Mouse (Mus musculus) kidney, embryonic 16.5 days (tissue): Measurements from ENCODE around the gene Lekr1. TPM values are rescaled to one million over a fixed set of nuclear protein-coding genes. Genes with fewer than 3 reads are reported as not detected.
A peak's percentile ranks its signal among the peaks of the same experiment; 100 is the strongest.

ENCODE experiments used
- ATAC-seq: fragments of 200-750 bp; cut with Nextera tagmentation; 2 replicates; pipeline ENCODE4 v1.8.0; 2017; ENCODE audit warnings: moderate TSS enrichment; ENCODE audit not compliant: low FRiP score, low TSS enrichment
- H3K27ac ChIP-seq: fragments of 300-500 bp; sonication (generic); 2 replicates; pipeline ENCODE4 v1.5.1; 2014; ENCODE audit warnings: low read length
- H3K27me3 ChIP-seq: fragments of 300-500 bp; sonication (generic); 2 replicates; pipeline ENCODE4 v1.6.1; 2014; ENCODE audit warnings: low read length, control low read depth, mixed read lengths; ENCODE audit not compliant: insufficient read depth
- H3K36me3 ChIP-seq: fragments of 300-500 bp; sonication (generic); 2 replicates; pipeline ENCODE4 v1.6.1; 2014; ENCODE audit warnings: low read length, control low read depth, mixed read lengths; ENCODE audit not compliant: insufficient read depth
- H3K4me1 ChIP-seq: fragments of 300-500 bp; sonication (generic); 2 replicates; pipeline ENCODE4 v1.6.1; 2014; ENCODE audit warnings: low read length, control low read depth, mixed read lengths; ENCODE audit not compliant: insufficient read depth
- H3K4me2 ChIP-seq: fragments of 300-500 bp; sonication (generic); replicated peaks from 2 replicates; pipeline ENCODE4 v1.6.1; 2014; ENCODE audit warnings: low read depth, low read length
- H3K4me3 ChIP-seq: fragments of 300-500 bp; sonication (generic); 2 replicates; pipeline ENCODE4 v1.5.1; 2014; ENCODE audit warnings: mild to moderate bottlenecking, low read length
- H3K9ac ChIP-seq: fragments of 300-500 bp; sonication (generic); replicated peaks from 2 replicates; pipeline ENCODE4 v1.6.1; 2014; ENCODE audit warnings: low read length
- H3K9me3 ChIP-seq: fragments of 300-500 bp; sonication (generic); 2 replicates; pipeline ENCODE4 v1.6.1; 2016; ENCODE audit warnings: low read length, control low read depth
- WGBS: fragments of 180-500 bp; shearing (Covaris S2); extraction: QIAGEN DNeasy Blood & Tissue Kit; methylation state at CpG from one replicate; pipeline ENCODE4 v1.1.7; 2014; 5-methylcytosine and 5-hydroxymethylcytosine counted together
- polyA plus RNA-seq: library from polyadenylated mRNA; unstranded; fragments of >200 nt; fragmentation: Nextera tagmentation; extraction: Ambion mirVana; gene quantifications from 2 replicates; pipeline ENCODE4 v1.2.1, GENCODE M21; 2015

Lekr1 gene
- polyA plus RNA-seq, 1 experiment from 2014 or later = 7.7 TPM

DNA sequence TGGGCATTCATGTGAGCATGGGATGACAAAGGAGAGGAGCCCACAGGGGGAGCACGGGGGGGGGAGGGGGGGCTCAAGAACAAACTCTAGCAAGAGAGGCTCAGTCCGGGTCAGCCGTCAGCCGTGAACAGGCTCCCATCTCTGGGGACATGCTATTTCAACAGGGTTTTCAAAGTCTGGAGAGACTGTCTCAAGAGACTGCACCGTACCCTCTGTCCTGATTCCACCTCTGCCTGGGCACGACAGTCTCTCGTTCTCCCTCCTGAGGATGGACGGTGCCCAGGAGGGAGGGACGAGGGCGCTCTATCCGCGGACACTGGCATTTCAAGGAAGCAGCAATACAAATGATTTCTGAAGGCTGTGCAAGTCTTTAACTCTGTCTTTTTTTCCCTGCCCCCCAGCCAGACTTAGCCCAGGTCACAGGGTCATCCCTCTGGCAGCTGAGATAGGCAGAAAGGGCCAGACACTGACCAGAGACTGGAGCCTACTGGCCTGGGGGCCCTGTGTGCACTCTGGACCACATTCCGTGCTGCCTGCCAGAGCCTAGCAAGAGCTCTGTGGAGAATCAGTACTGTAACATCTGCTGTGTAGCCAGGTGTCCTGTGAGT lies 192.8 kb downstream of the Lekr1 start:
- Histone ChIP-seq H3K4me1 (peaks cover 34% of the 10 kb centered on the region), H3K4me3 (no peak overlapping the region), H3K27me3 (no peaks in the 10 kb centered on the region), H3K9ac (no peak overlapping the region; the same call in 1 of the 2 replicates), H3K9me3 (no peaks in the 10 kb centered on the region), H3K36me3 (no peaks in the 10 kb centered on the region), H3K4me2 (peak overlapping the region; percentile 33), H3K27ac (no peak overlapping the region)
- 0 out of 2 replicates have a peak, but pooled peaks have one; percentile 30 for ATAC-seq
- WGBS = 30% methylated on average over 13 of the region's 13 CpGs

DNA sequence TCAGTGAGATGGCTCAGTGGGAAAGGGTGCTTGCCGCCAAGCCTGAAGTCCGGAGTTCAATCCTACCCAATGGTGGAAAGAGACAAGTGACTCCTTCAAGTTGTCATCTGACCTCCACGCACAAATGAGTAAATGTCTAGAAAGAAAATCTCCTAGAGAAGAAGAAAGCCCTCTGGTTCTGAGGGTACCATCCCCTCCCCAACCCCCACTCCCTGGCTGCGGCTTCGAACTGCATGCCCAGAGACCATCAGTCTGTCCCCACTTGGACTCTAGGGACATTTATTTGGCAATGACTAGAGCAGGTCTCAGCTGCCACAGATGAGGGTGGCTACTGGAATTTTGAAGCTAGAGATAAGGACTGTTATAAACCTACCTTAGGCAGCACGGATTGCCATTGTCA lies 193.7 kb downstream of the Lekr1 start:
- no peaks in the 10 kb centered on the region for H3K27me3 ChIP-seq
- no peak overlapping the region for H3K4me2 ChIP-seq
- H3K36me3 ChIP-seq = no peaks in the 10 kb centered on the region
- no peak for ATAC-seq
- no peaks in the 10 kb centered on the region for H3K9me3 ChIP-seq
- 91% methylated on average over 6 of the region's 6 CpGs for WGBS
- no peak overlapping the region for H3K27ac ChIP-seq
- H3K4me3 ChIP-seq = no peak overlapping the region
- peaks cover 34% of the 10 kb centered on the region for H3K4me1 ChIP-seq
- no peak overlapping the region for H3K9ac ChIP-seq

DNA sequence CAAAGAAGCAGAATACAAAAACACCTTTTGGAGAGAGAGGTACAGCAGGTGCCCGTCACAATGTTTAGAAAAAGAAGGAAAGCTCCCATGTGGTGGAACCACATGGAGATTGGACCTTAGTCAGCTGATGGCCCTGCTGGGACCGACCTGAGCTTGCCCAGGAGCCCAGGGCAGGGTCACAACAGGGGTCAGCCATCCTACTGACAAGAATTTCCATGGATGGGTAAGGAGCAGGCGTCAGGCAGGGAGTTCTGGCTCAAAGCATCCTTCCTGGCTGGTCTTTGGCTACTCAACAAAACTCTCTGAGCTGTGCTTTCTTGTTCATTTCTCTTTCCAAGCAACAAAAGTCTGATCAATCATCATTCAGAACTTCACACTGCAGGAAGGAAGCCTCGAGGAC lies 194.9 kb downstream of the Lekr1 start:
- 0 out of 2 replicates have a peak overlapping the region, but pooled peaks have one; percentile 40 for H3K27ac ChIP-seq
- ATAC-seq = no peak
- peaks cover 34% of the 10 kb centered on the region for H3K4me1 ChIP-seq
- no peak overlapping the region for H3K4me2 ChIP-seq
- no peaks in the 10 kb centered on the region for H3K36me3 ChIP-seq
- no peaks in the 10 kb centered on the region for H3K9me3 ChIP-seq
- H3K27me3 ChIP-seq = no peaks in the 10 kb centered on the region
- H3K4me3 ChIP-seq = no peak overlapping the region
- 37% methylated on average over 4 of the region's 4 CpGs for WGBS
- H3K9ac ChIP-seq = no peak overlapping the region

DNA sequence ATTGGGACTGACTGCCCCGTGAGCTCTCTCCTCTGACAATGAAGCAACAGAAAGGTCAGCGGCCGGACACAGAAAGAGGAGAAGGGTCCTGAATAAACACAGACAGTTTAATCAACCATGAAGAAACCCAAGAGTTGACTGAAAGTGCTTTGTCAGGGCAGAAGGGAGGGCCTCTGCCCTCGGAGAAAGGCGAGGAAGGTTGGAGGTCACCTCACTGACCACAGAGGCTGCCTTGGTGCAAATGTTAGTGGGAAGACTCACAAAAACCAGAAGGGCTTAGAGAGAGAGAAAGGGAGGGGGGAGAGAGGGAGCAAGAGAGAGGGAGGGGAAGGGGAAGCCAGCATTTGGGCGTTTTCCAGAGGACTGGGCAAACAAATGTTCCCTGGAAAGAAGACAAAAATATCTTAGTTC lies 195.4 kb downstream of the Lekr1 start:
- no peaks in the 10 kb centered on the region for H3K9me3 ChIP-seq
- 18% methylated on average over 6 of the region's 6 CpGs for WGBS
- no peak overlapping the region; the same call in 1 of the 2 replicates for H3K9ac ChIP-seq
- H3K27ac ChIP-seq = 0 out of 2 replicates have a peak overlapping the region, but pooled peaks have one; percentile 27
- H3K36me3 ChIP-seq = no peaks in the 10 kb centered on the region
- peaks cover 34% of the 10 kb centered on the region for H3K4me1 ChIP-seq
- H3K4me3 ChIP-seq = no peak overlapping the region
- peak; percentile 69 for ATAC-seq
- no peak overlapping the region for H3K4me2 ChIP-seq
- H3K27me3 ChIP-seq = no peaks in the 10 kb centered on the region

DNA sequence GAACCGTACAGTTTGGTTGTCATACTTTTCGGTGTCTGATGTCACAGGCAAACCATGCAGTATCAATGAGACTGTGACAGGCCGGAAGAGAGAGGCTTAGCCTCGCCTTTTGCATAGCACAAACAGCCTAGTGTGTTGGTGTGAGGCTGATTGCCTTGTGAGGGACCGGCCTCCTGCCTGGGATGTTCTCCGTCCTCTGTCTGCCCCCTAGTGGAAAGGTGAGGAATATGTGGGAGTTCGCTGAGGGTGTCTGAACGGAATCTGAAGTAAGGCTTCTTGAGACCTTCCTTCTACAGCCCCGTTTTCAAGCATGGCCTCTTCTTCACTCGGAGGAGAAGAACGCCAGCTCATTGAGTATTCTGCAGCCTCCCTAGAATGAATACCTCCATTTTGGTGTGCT lies 197.3 kb downstream of the Lekr1 start:
- no peaks in the 10 kb centered on the region for H3K9me3 ChIP-seq
- no peaks in the 10 kb centered on the region for H3K36me3 ChIP-seq
- peak; percentile 87 for ATAC-seq
- H3K27me3 ChIP-seq = no peaks in the 10 kb centered on the region
- no peak overlapping the region for H3K27ac ChIP-seq
- no peak overlapping the region for H3K9ac ChIP-seq
- peak overlapping the region; percentile 3; the same call in 1 of the 2 replicates for H3K4me2 ChIP-seq
- no peak overlapping the region for H3K4me3 ChIP-seq
- H3K4me1 ChIP-seq = peaks cover 30% of the 10 kb centered on the region
- 3% methylated on average over 11 of the region's 11 CpGs for WGBS

DNA sequence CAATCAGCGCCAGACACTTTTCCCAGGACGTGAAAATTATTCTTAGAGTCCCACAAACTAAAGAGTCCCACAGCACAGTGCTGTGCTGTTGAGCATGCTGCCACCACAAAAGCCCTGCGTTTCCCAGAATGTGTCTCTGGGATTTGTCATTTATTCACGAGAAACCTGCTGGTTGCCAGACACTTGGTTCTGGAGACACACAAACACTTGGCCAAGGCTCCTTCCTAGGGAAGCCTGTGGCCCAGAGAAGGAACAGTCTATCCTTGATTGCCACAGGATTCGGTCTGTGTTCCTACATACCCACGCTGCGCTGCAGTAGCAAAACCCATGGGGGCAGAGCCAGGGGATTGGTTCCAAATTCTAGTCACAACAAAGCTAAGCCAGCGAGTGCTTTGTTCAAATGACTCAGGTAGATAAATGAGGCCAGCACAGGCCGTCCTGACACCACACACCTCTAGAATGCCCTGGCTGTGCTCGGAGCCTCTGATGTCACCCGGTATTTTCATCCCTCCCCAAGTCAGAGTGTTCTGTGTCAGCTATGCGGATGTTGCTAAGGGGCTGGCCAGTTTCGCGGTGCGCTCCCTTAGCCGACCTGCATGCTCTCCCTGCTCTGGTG lies 197.8 kb downstream of the Lekr1 start:
- Histone ChIP-seq H3K27me3 (no peaks in the 10 kb centered on the region), H3K36me3 (no peaks in the 10 kb centered on the region), H3K27ac (no peak overlapping the region), H3K4me2 (peak overlapping the region; percentile 3; the same call in 1 of the 2 replicates), H3K4me1 (peaks cover 24% of the 10 kb centered on the region), H3K9ac (no peak overlapping the region), H3K9me3 (no peaks in the 10 kb centered on the region), H3K4me3 (no peak overlapping the region)
- WGBS = 68% methylated on average over 16 of the region's 16 CpGs
- no peak for ATAC-seq

DNA sequence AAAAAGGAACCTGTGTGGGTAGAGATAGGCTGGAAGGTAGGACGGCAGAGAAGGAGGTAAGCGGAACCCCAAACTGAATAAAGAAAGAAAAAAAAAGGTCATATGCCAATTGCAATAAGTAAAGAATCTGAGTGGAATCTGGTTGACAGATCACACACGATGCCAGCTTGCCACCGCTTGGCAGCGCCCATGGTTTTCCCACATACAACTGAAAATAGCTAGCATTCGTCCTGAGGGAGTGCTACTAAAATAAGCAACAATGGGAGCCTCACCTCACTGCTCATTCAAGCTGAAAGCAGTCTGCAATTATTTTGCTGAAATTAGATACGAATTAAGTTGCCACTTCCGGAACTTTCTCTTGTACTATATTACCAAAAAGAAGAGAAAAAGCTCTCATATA lies 202.9 kb downstream of the Lekr1 start:
- ATAC-seq = no peak
- no peaks in the 10 kb centered on the region for H3K36me3 ChIP-seq
- H3K4me3 ChIP-seq = no peak overlapping the region
- no peaks in the 10 kb centered on the region for H3K27me3 ChIP-seq
- peaks cover 19% of the 10 kb centered on the region for H3K4me1 ChIP-seq
- no peak overlapping the region for H3K27ac ChIP-seq
- no peaks in the 10 kb centered on the region for H3K9me3 ChIP-seq
- 80% methylated on average over 8 of the region's 8 CpGs for WGBS
- no peak overlapping the region for H3K9ac ChIP-seq
- H3K4me2 ChIP-seq = no peak overlapping the region

DNA sequence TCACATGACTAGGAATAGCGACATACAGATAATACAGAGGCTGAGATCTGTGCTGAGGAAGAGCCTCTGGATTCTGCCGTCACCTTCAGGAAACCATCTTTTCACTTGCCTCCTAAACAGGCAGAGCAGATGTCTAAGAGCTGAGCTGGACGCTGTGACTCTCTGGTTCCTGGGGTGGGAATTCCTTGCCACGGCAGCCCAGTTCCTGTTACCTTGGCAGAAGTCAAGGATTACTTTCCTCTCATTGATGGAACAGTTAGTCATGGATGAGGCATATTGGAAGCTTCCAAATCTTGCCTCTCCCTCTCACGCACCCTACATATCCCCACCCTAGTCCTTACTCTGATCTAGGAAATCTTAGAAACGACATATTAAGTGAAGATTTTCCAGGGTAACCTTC lies 203.7 kb downstream of the Lekr1 start:
- H3K9me3 ChIP-seq = no peaks in the 10 kb centered on the region
- no peak overlapping the region for H3K4me3 ChIP-seq
- ATAC-seq = no peak
- H3K36me3 ChIP-seq = no peaks in the 10 kb centered on the region
- peaks cover 19% of the 10 kb centered on the region for H3K4me1 ChIP-seq
- H3K27me3 ChIP-seq = no peaks in the 10 kb centered on the region
- H3K27ac ChIP-seq = no peak overlapping the region
- H3K4me2 ChIP-seq = no peak overlapping the region
- 79% methylated on average over 6 of the region's 6 CpGs for WGBS
- H3K9ac ChIP-seq = no peak overlapping the region

DNA sequence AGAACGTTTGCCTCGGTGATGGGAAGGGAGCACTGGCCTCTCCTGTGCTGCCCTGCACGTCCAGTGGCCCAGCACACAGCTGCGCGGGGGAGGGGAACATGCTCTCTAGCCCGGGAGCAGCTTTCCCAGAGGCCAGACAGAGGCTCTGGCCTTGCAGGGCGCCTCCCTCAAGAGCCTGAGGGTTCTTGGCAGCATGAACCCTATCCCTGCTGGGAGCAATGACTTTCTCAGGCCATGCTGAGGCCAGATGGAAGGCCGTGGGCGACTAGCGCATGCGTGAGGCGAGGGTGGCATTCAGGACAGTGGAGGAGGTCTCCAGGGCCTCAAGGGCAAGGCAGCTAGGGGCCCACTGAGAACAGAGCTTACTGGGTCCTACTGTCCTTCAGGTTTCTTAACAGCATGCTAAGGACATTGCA lies 205.2 kb downstream of the Lekr1 start:
- peak; percentile 94 for ATAC-seq
- Histone ChIP-seq H3K9ac (peak overlapping the region; percentile 59), H3K4me2 (peak overlapping the region; percentile 29; the same call in 1 of the 2 replicates), H3K4me1 (peaks cover 19% of the 10 kb centered on the region), H3K27ac (peak overlapping the region; percentile 77), H3K4me3 (no peak overlapping the region), H3K36me3 (no peaks in the 10 kb centered on the region), H3K9me3 (no peaks in the 10 kb centered on the region), H3K27me3 (no peaks in the 10 kb centered on the region)
- 10% methylated on average over 12 of the region's 12 CpGs for WGBS
